Mouse (Mus musculus) ZHBTc4 (cell line): ENCODE results near the gene Rps6ka1.
"Not testable (repeated sequence)": the region's sequence is repeated elsewhere in the genome, so short reads cannot be mapped to it uniquely, and the experiment has no call there.

Experiments used
- DNase-seq: peaks from one replicate; pipeline ENCODE4 v3.0.0-alpha.2; 2011; ENCODE audit warnings: low read depth, low spot score

Rps6ka1 gene

GRCm38 (mm10) chr4:133887672-133888453 is at the start of gene Rps6ka1:
Gene Rps6ka1, minus strand, starts transcription at chr4:133887797.
- DNase-seq: peak; percentile 95

- no peak for DNase-seq
Measured at GRCm38 (mm10) chr4:133931785-133932184, 44.2 kb upstream of the Rps6ka1 start.

GRCm38 (mm10) chr4:133931349-133931748 is 43.8 kb upstream of the Rps6ka1 start:
- peak; percentile 55 for DNase-seq

GRCm38 (mm10) chr4:133929278-133929670 is 41.7 kb upstream of the Rps6ka1 start:
- peak; percentile 52 for DNase-seq

GRCm38 (mm10) chr4:133928576-133929277 is 41.1 kb upstream of the Rps6ka1 start:
- peak; percentile 64 for DNase-seq

GRCm38 (mm10) chr4:133925204-133925603 is 37.6 kb upstream of the Rps6ka1 start:
- DNase-seq: no peak

- peak; percentile 34 for DNase-seq
Measured at GRCm38 (mm10) chr4:133923743-133924142, 36.1 kb upstream of the Rps6ka1 start.

- DNase-seq: not testable (repeated sequence)
Measured at GRCm38 (mm10) chr4:133918093-133918825, 30.7 kb upstream of the Rps6ka1 start.

GRCm38 (mm10) chr4:133911983-133912382 is 24.4 kb upstream of the Rps6ka1 start:
- no peak for DNase-seq

GRCm38 (mm10) chr4:133910236-133911211 is 22.9 kb upstream of the Rps6ka1 start:
- peak; percentile 97 for DNase-seq

- DNase-seq: no peak
Measured at GRCm38 (mm10) chr4:133908051-133908450, 20.5 kb upstream of the Rps6ka1 start.

GRCm38 (mm10) chr4:133907086-133907485 is 19.5 kb upstream of the Rps6ka1 start:
- DNase-seq: no peak

- DNase-seq: not testable (repeated sequence)
Measured at GRCm38 (mm10) chr4:133906336-133906735, 18.7 kb upstream of the Rps6ka1 start.

GRCm38 (mm10) chr4:133905167-133905566 is 17.6 kb upstream of the Rps6ka1 start:
- no peak for DNase-seq

- peak; percentile 86 for DNase-seq
Measured at GRCm38 (mm10) chr4:133904326-133904725, 16.7 kb upstream of the Rps6ka1 start.

GRCm38 (mm10) chr4:133903372-133903771 is 15.8 kb upstream of the Rps6ka1 start:
- DNase-seq: peak; percentile 66

GRCm38 (mm10) chr4:133902510-133902909 is 14.9 kb upstream of the Rps6ka1 start:
- peak; percentile 89 for DNase-seq

- peak; percentile 56 for DNase-seq
Measured at GRCm38 (mm10) chr4:133900887-133901286, 13.3 kb upstream of the Rps6ka1 start.

- DNase-seq: peak; percentile 97
Measured at GRCm38 (mm10) chr4:133900352-133900751, 12.8 kb upstream of the Rps6ka1 start.

GRCm38 (mm10) chr4:133899241-133899800 is 11.7 kb upstream of the Rps6ka1 start:
- DNase-seq: peak; percentile 86

GRCm38 (mm10) chr4:133898151-133898550 is 10.6 kb upstream of the Rps6ka1 start:
- DNase-seq: peak; percentile 62
